In genomic region chr8:122030965-122031364, GRCm38 (mm10) we compare ENCODE assay signal across 11 mouse cellular contexts.
DNase-seq lines count a peak whose midpoint lies in the region; ATAC-seq and TF ChIP-seq lines count a peak whose summit lies in the region.
"Had no signal": no experiment of that assay in that cellular context is flagged by ENCODE, and none has a peak within 500 bp of the region (broad histone marks: within the 10 kb centered on the region; RNA-seq: fewer than 3 reads in every experiment).

No protein-coding gene starts in this region.

- no peaks in the 10 kb centered on the region for H3K27me3 ChIP-seq in limb, embryonic 13.5 days

- H3K9ac ChIP-seq in limb, embryonic 13.5 days: no peak overlapping the region

- WGBS in limb, embryonic 13.5 days: 51% methylated on average over 7 of the region's 7 CpGs

- ATAC-seq in limb, embryonic 13.5 days (ENCODE audit: low FRiP score, low read depth): peak; percentile 26; the same call in 1 of the 2 replicates
- no peak for ATAC-seq in CD4-positive, CD25-positive, alpha-beta regulatory T cell, adult 4 months

- H3K4me1 ChIP-seq in limb, embryonic 13.5 days: peaks cover 33% of the 10 kb centered on the region

- no peak for DNase-seq in gastrocnemius, adult 2 months
- DNase-seq in gastrocnemius, postnatal 10 days: no peak
- DNase-seq in brain, adult 2 months (ENCODE audit: low read depth, low spot score): peak; percentile 85
- DNase-seq in cerebellum, adult 9-10 months: peak; percentile 64
- no peak for DNase-seq in urinary bladder, postnatal 36 days (ENCODE audit: low spot score in 2 of 2)
- DNase-seq in B cell, adult 2 months: no peak
- DNase-seq: adrenal gland, postnatal 10 days; kidney, postnatal 4 days had no signal

- intact Hi-C loops in gastrocnemius, adult 2 months (cut with DNase I): no loop called here

- H3K4me3 ChIP-seq in gastrocnemius, adult 2 months: no peak overlapping the region; the same call in 1 of the 2 replicates
- H3K4me3 ChIP-seq in limb, embryonic 13.5 days: no peak overlapping the region

- peaks cover 14% of the 10 kb centered on the region for H3K36me3 ChIP-seq in limb, embryonic 13.5 days

- no peak for TF ChIP-seq CTCF in gastrocnemius, adult 2 months (IDR thresholded peaks at IDR 0.05)

- peak overlapping the region; percentile 41; the same call in 1 of the 2 replicates for H3K27ac ChIP-seq in gastrocnemius, adult 2 months
- no peak overlapping the region for H3K27ac ChIP-seq in limb, embryonic 13.5 days
- H3K27ac ChIP-seq: macrophage had no signal

- H3K9me3 ChIP-seq in limb, embryonic 13.5 days: no peaks in the 10 kb centered on the region

- H3K4me2 ChIP-seq in limb, embryonic 13.5 days (replicated peaks): no peak overlapping the region

Comparison
In these comparisons a context has a peak if more than half of its experiments do, and no peak if none do; other contexts are left out.
1. DNase-seq: peak in brain, adult 2 months (single experiment) and cerebellum, adult 9-10 months (single experiment); none in gastrocnemius, adult 2 months (single experiment), gastrocnemius, postnatal 10 days (single experiment), urinary bladder, postnatal 36 days (0 of 2) and B cell, adult 2 months (0 of 2).